Mouse (Mus musculus) kidney, embryonic 14.5 days (tissue): ENCODE measurements around the gene Ecsit. TPM values are rescaled to one million over a fixed set of nuclear protein-coding genes. Genes with fewer than 3 reads are reported as not detected.

ENCODE experiments used
- ATAC-seq: fragments of 200-750 bp; cut with Nextera tagmentation; 2 replicates; pipeline ENCODE4 v1.8.0; 2017; ENCODE audit warnings: moderate number of reproducible peaks, mild to moderate bottlenecking, moderate TSS enrichment, moderate library complexity; ENCODE audit not compliant: low FRiP score, low TSS enrichment
- H3K27ac ChIP-seq: fragments of 300-500 bp; sonication (generic); 2 replicates; pipeline ENCODE4 v1.5.1; 2014; ENCODE audit warnings: low read depth, mild to moderate bottlenecking, low read length, moderate library complexity, mixed read lengths
- H3K27me3 ChIP-seq: fragments of 300-500 bp; sonication (generic); 2 replicates; pipeline ENCODE4 v1.6.1; 2014; ENCODE audit warnings: mild to moderate bottlenecking, low read length; ENCODE audit not compliant: control insufficient read depth, insufficient read depth
- H3K36me3 ChIP-seq: fragments of 300-500 bp; sonication (generic); 2 replicates; pipeline ENCODE4 v1.6.1; 2014; ENCODE audit warnings: low read length, mixed read lengths; ENCODE audit not compliant: control insufficient read depth, insufficient read depth
- H3K4me1 ChIP-seq: fragments of 300-500 bp; sonication (generic); 2 replicates; pipeline ENCODE4 v1.6.1; 2014; ENCODE audit warnings: low read length, mixed read lengths; ENCODE audit not compliant: control insufficient read depth, insufficient read depth
- H3K4me2 ChIP-seq: fragments of 300-500 bp; sonication (generic); replicated peaks from 2 replicates; pipeline ENCODE4 v1.6.1; 2014; ENCODE audit warnings: low read depth, mild to moderate bottlenecking, low read length
- H3K4me3 ChIP-seq: fragments of 300-500 bp; sonication (generic); 2 replicates; pipeline ENCODE4 v1.5.1; 2014; ENCODE audit warnings: mild to moderate bottlenecking, low read length
- H3K9ac ChIP-seq: fragments of 300-500 bp; sonication (generic); 2 replicates; pipeline ENCODE4 v1.6.1; 2014; ENCODE audit warnings: low read depth, mild to moderate bottlenecking, low read length, moderate library complexity
- H3K9me3 ChIP-seq: fragments of 300-500 bp; sonication (generic); 2 replicates; pipeline ENCODE4 v1.6.1; 2016; ENCODE audit warnings: low read length; ENCODE audit not compliant: control insufficient read depth
- WGBS: fragments of 180-500 bp; shearing (Covaris S2); extraction: QIAGEN DNeasy Blood & Tissue Kit; methylation state at CpG from one replicate; pipeline ENCODE4 v1.1.7; 2014; 5-methylcytosine and 5-hydroxymethylcytosine counted together
- polyA plus RNA-seq: library from polyadenylated mRNA; unstranded; fragments of >200 nt; fragmentation: Nextera tagmentation; extraction: Ambion mirVana; gene quantifications from 2 replicates; pipeline ENCODE4 v1.2.1, GENCODE M21; 2014

Ecsit gene
- polyA plus RNA-seq = 29.9 and 41.5 TPM in 2 replicates

DNA sequence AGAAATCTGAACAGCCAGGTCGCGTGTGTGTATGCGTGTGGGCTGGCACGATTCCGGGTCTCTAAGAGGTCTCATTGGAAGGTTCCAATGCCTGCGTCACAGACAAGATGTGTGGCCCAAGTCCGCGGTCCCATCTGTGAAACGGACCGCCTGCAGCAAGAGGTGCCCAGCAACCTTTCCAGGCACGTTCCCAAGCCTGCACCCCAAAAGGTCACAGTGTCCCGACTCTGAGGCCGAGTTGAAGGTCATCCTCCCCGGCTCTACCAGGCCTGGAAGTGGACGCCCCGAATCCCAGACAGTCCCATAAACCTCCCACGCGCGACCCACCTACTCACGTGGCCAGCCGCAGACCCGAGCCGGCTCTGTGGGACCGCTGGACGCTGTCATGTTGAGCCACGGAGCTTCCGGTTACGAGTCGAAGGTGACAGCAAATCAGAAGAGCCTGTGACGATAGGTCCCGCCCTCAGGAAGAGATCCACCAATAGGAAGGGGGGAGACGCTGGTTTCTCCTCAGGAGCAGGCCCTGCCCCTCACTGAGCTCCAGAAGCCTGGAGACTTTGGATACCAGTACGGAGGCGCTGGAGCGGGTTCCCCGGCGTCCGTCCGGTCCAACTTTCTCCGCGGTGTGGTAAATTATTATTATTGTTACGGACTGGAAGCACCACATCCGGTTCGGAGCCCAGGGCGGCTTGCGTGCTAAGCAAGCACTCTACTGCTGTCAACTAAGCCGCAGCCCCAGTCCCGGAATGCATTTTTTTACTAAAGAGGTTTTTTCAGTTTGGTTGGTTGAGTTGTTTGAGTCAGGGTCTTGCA, at the start of gene Ecsit:
Gene Ecsit, minus strand, starts transcription at position 417 of the 813 bp plus-strand sequence.
- peak within 1 kb of the TSS; percentile 85 for H3K27ac ChIP-seq

GRCm38 (mm10) chr9:22134246-22134890, 49.1 kb upstream of the Ecsit start:
- Histone ChIP-seq H3K27me3 (no peaks in the 10 kb centered on the region; the same call in 1 of the 2 replicates), H3K4me3 (no peak overlapping the region), H3K4me2 (no peak overlapping the region), H3K9me3 (no peaks in the 10 kb centered on the region), H3K4me1 (peaks cover 11% of the 10 kb centered on the region), H3K27ac (no peak overlapping the region), H3K9ac (no peak overlapping the region), H3K36me3 (no peaks in the 10 kb centered on the region)
- WGBS = 80% methylated on average over 7 of the region's 7 CpGs
- ATAC-seq = no peak

More for the DNA sequence above, at the start of gene Ecsit:
- peaks cover 4% of the 10 kb centered on the region; the same call in 1 of the 2 replicates for H3K36me3 ChIP-seq
- ATAC-seq = peak; percentile 97
- peak within 1 kb of the TSS; percentile 72 for H3K9ac ChIP-seq
- H3K4me3 ChIP-seq = peak within 1 kb of the TSS; percentile 82
- H3K4me1 ChIP-seq = peaks cover 9% of the 10 kb centered on the region; the same call in 1 of the 2 replicates
- H3K4me2 ChIP-seq = peak within 1 kb of the TSS; percentile 71
- H3K9me3 ChIP-seq = no peaks in the 10 kb centered on the region
- H3K27me3 ChIP-seq = no peaks in the 10 kb centered on the region
- WGBS = under 1% methylated on average over 48 of the region's 48 CpGs

DNA sequence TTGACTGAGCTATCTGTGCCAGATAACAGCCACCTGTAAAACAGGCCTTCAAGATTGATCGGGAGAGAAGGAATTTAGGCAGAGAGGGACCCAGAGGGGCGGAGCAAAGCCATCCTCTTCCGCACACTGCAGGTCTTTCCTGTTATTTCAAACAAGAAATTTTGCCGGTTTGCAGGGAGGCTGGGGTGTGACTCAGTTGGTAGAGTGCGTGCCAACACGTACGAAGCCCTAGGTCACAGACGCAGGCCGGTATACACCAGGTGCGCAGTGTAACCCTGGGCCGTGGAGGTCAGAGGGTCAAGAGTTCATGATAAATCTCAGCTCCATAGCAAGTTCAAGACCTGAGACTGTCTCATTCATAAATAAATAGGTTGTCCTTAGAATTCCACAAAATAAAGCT, 47.0 kb upstream of the Ecsit start:
- H3K36me3 ChIP-seq = no peaks in the 10 kb centered on the region
- H3K9ac ChIP-seq = peak overlapping the region; percentile 42

GRCm38 (mm10) chr9:22131226-22131981, 46.2 kb upstream of the Ecsit start:
- Histone ChIP-seq H3K4me3 (peak overlapping the region; percentile 37), H3K4me1 (peaks cover 11% of the 10 kb centered on the region), H3K9ac (peak overlapping the region; percentile 42; the same call in 1 of the 2 replicates), H3K36me3 (no peaks in the 10 kb centered on the region), H3K9me3 (no peaks in the 10 kb centered on the region), H3K27ac (no peak overlapping the region), H3K4me2 (peak overlapping the region; percentile 63), H3K27me3 (no peaks in the 10 kb centered on the region; the same call in 1 of the 2 replicates)
- ATAC-seq = peak; percentile 67
- WGBS = 2% methylated on average over 35 of the region's 35 CpGs

More for the DNA sequence above, 47.0 kb upstream of the Ecsit start:
- Histone ChIP-seq H3K4me1 (peaks cover 11% of the 10 kb centered on the region), H3K9me3 (no peaks in the 10 kb centered on the region), H3K27me3 (no peaks in the 10 kb centered on the region; the same call in 1 of the 2 replicates), H3K27ac (no peak overlapping the region), H3K4me3 (peak overlapping the region; percentile 37; the same call in 1 of the 2 replicates), H3K4me2 (peak overlapping the region; percentile 63; the same call in 1 of the 2 replicates)
- no peak for ATAC-seq
- WGBS = 40% methylated on average over 11 of the region's 11 CpGs

GRCm38 (mm10) chr9:22125246-22126027, 40.2 kb upstream of the Ecsit start:
- H3K27me3 ChIP-seq = no peaks in the 10 kb centered on the region
- WGBS = 88% methylated on average over 15 of the region's 15 CpGs
- no peak for ATAC-seq

DNA sequence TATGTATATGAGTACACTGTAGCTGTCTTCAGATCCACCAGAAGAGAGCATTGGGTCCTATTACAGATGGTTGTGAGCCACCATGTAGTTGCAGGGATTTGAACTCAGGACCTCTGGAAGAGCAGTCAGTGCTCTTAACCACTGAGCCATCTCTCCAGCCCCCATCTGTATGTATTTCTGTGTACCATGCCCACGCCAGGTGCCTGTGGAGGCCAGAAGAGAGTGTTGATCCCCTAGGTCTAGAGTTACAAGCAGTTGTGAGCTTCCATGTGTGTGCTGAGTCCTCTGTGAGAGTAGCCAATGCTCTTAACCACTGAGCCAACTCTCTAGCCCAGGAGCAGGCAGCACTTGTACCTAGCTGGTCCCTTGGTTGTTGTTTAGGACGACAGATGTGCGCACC, 38.9 kb upstream of the Ecsit start:
- Histone ChIP-seq H3K4me1 (no peaks in the 10 kb centered on the region), H3K4me3 (no peak overlapping the region), H3K27ac (no peak overlapping the region), H3K9me3 (no peaks in the 10 kb centered on the region), H3K27me3 (no peaks in the 10 kb centered on the region), H3K9ac (no peak overlapping the region), H3K36me3 (no peaks in the 10 kb centered on the region), H3K4me2 (no peak overlapping the region)
- no peak for ATAC-seq
- WGBS = 89% methylated on average over 3 of the region's 3 CpGs

More at GRCm38 (mm10) chr9:22125246-22126027, 40.2 kb upstream of the Ecsit start:
- H3K4me1 ChIP-seq = no peaks in the 10 kb centered on the region
- no peaks in the 10 kb centered on the region for H3K9me3 ChIP-seq
- no peak overlapping the region for H3K4me2 ChIP-seq
- H3K36me3 ChIP-seq = no peaks in the 10 kb centered on the region
- no peak overlapping the region for H3K4me3 ChIP-seq
- H3K27ac ChIP-seq = no peak overlapping the region
- no peak overlapping the region for H3K9ac ChIP-seq

GRCm38 (mm10) chr9:22123069-22123609, 37.9 kb upstream of the Ecsit start:
- no peaks in the 10 kb centered on the region for H3K27me3 ChIP-seq
- H3K4me2 ChIP-seq = no peak overlapping the region
- no peak overlapping the region for H3K27ac ChIP-seq
- no peak for ATAC-seq
- H3K4me3 ChIP-seq = no peak overlapping the region
- no peaks in the 10 kb centered on the region for H3K9me3 ChIP-seq
- 87% methylated on average over 7 of the region's 7 CpGs for WGBS
- H3K4me1 ChIP-seq = no peaks in the 10 kb centered on the region
- H3K9ac ChIP-seq = no peak overlapping the region
- H3K36me3 ChIP-seq = no peaks in the 10 kb centered on the region

DNA sequence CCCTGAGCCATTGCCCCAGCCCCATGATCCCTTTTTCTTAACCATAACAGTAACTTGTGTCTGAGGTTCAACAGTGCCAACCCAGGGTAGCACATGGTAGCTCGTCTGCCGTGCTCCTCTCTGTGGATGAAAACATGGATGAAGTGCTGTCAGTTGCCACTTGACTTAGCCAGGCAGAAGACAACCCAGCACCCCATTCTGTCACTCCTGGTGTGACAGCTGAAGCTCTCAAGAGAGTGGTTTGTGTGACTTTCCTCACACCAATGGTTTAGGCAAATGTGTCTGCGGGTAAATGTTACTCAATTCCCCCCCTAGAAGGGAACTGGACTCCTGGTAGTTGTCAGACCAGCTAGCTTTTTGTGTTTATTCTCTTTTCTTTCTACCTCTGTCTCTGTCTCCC, 36.8 kb upstream of the Ecsit start:
- Histone ChIP-seq H3K9me3 (no peaks in the 10 kb centered on the region), H3K27me3 (no peaks in the 10 kb centered on the region), H3K4me3 (no peak overlapping the region), H3K4me2 (no peak overlapping the region), H3K27ac (no peak overlapping the region), H3K4me1 (peaks cover 4% of the 10 kb centered on the region), H3K9ac (no peak overlapping the region), H3K36me3 (no peaks in the 10 kb centered on the region)
- ATAC-seq = no peak
- WGBS = 81% methylated on average over 3 of the region's 3 CpGs
